In genomic region chr7:127587196-127587595, GRCm38 (mm10) we compare ENCODE assay signal across 9 mouse cellular contexts. TPM values are rescaled to one million over a fixed set of nuclear protein-coding genes. Genes with fewer than 3 reads are reported as not detected.
DNase-seq lines count a peak whose midpoint lies in the region; ATAC-seq lines count a peak whose summit lies in the region.
"Had no signal": no experiment of that assay in that cellular context is flagged by ENCODE, and none has a peak within 500 bp of the region (broad histone marks: within the 10 kb centered on the region; RNA-seq: fewer than 3 reads in every experiment).

No protein-coding gene starts in this region.

- peaks cover 31% of the 10 kb centered on the region for H3K36me3 ChIP-seq in lung, embryonic 16.5 days (ENCODE audit: control insufficient read depth, insufficient read depth, low read length)
- H3K36me3 ChIP-seq in forebrain, embryonic 13.5 days (ENCODE audit: poor library complexity, severe bottlenecking): peaks cover 63% of the 10 kb centered on the region
- H3K36me3 ChIP-seq in limb, embryonic 13.5 days: peaks cover 56% of the 10 kb centered on the region
- peaks cover 47% of the 10 kb centered on the region for H3K36me3 ChIP-seq in stomach, embryonic 14.5 days (ENCODE audit: control insufficient read depth, insufficient read depth, low read length)

- H3K9ac ChIP-seq in lung, embryonic 16.5 days (ENCODE audit: low read length): peak overlapping the region; percentile 61
- H3K9ac ChIP-seq in forebrain, embryonic 13.5 days: peak overlapping the region; percentile 68
- H3K9ac ChIP-seq in limb, embryonic 13.5 days: peak overlapping the region; percentile 70
- H3K9ac ChIP-seq in stomach, embryonic 14.5 days (replicated peaks; ENCODE audit: low read depth, low read length): no peak overlapping the region

- 45% methylated on average over 5 of the region's 5 CpGs for WGBS in lung, embryonic 16.5 days
- 76% methylated on average over 5 of the region's 5 CpGs for WGBS in forebrain, embryonic 13.5 days
- 67% methylated on average over 5 of the region's 5 CpGs for WGBS in limb, embryonic 13.5 days
- 61% methylated on average over 5 of the region's 5 CpGs for WGBS in stomach, embryonic 14.5 days

- DNase-seq in lung, postnatal 10 days: no peak
- DNase-seq in cerebellum, adult 11 months: no peak
- no peak for DNase-seq in urinary bladder, postnatal 4 days (ENCODE audit: low spot score in 2 of 2)
- DNase-seq: right cerebral cortex, postnatal 25 days had no signal

- peak overlapping the region; percentile 93 for H3K4me3 ChIP-seq in lung, embryonic 16.5 days (ENCODE audit: low read length)
- H3K4me3 ChIP-seq in forebrain, embryonic 13.5 days: peak overlapping the region; percentile 91
- H3K4me3 ChIP-seq in limb, embryonic 13.5 days: peak overlapping the region; percentile 90
- peak overlapping the region; percentile 82; the same call in 1 of the 2 replicates for H3K4me3 ChIP-seq in stomach, embryonic 14.5 days (ENCODE audit: low read depth, low read length)

- ATAC-seq in lung, embryonic 16.5 days (ENCODE audit: low read depth): no peak
- ATAC-seq in forebrain, embryonic 13.5 days: no peak
- ATAC-seq in limb, embryonic 13.5 days (ENCODE audit: low FRiP score, low read depth): no peak
- ATAC-seq in stomach, embryonic 14.5 days (ENCODE audit: insufficient number of reproducible peaks, insufficient read depth, low FRiP score, low read depth): no peak
- no peak for ATAC-seq in megakaryocyte-erythroid progenitor cell, adult 5-6 weeks (replicated peaks; ENCODE audit: low FRiP score, low TSS enrichment, poor library complexity, severe bottlenecking)

- peaks cover 16% of the 10 kb centered on the region for H3K4me1 ChIP-seq in lung, embryonic 16.5 days (replicated peaks; ENCODE audit: control insufficient read depth, insufficient read depth, low read length)
- peaks cover 21% of the 10 kb centered on the region for H3K4me1 ChIP-seq in forebrain, embryonic 13.5 days
- H3K4me1 ChIP-seq in limb, embryonic 13.5 days: peaks cover 18% of the 10 kb centered on the region
- peaks cover 11% of the 10 kb centered on the region; the same call in 1 of the 2 replicates for H3K4me1 ChIP-seq in stomach, embryonic 14.5 days (ENCODE audit: control insufficient read depth, insufficient read depth, low read length)

- H3K4me2 ChIP-seq in lung, embryonic 16.5 days (ENCODE audit: low read depth, low read length): peak overlapping the region; percentile 82
- peak overlapping the region; percentile 82 for H3K4me2 ChIP-seq in forebrain, embryonic 13.5 days
- peak overlapping the region; percentile 92 for H3K4me2 ChIP-seq in limb, embryonic 13.5 days (replicated peaks)
- H3K4me2 ChIP-seq in stomach, embryonic 14.5 days (replicated peaks; ENCODE audit: low read depth, low read length): peak overlapping the region; percentile 76

- no peaks in the 10 kb centered on the region for H3K9me3 ChIP-seq in lung, embryonic 16.5 days (ENCODE audit: control insufficient read depth, low read length)
- H3K9me3 ChIP-seq in forebrain, embryonic 13.5 days (replicated peaks): no peaks in the 10 kb centered on the region
- H3K9me3 ChIP-seq in limb, embryonic 13.5 days: no peaks in the 10 kb centered on the region
- H3K9me3 ChIP-seq in stomach, embryonic 14.5 days (ENCODE audit: control insufficient read depth, low read depth, low read length): no peaks in the 10 kb centered on the region

- no peaks in the 10 kb centered on the region for H3K27me3 ChIP-seq in lung, embryonic 16.5 days (ENCODE audit: control insufficient read depth, insufficient read depth, low read depth, low read length)
- H3K27me3 ChIP-seq in forebrain, embryonic 13.5 days: no peaks in the 10 kb centered on the region
- no peaks in the 10 kb centered on the region for H3K27me3 ChIP-seq in limb, embryonic 13.5 days
- no peaks in the 10 kb centered on the region for H3K27me3 ChIP-seq in stomach, embryonic 14.5 days (ENCODE audit: control insufficient read depth, insufficient read depth, low read length)

- H3K27ac ChIP-seq in lung, embryonic 16.5 days (ENCODE audit: low read length): peak overlapping the region; percentile 61
- no peak overlapping the region; the same call in 1 of the 2 replicates for H3K27ac ChIP-seq in forebrain, embryonic 13.5 days
- 0 out of 2 replicates have a peak overlapping the region, but pooled peaks have one; percentile 52 for H3K27ac ChIP-seq in limb, embryonic 13.5 days
- no peak overlapping the region for H3K27ac ChIP-seq in stomach, embryonic 14.5 days (ENCODE audit: low read length)

RNA-seq across cellular contexts. Expression of gene Ccdc189, which starts 1.2 kb away (rescaled TPM):
- polyA plus RNA-seq in lung, embryonic 16.5 days (2015; fragmentation: Nextera tagmentation; extraction: Ambion mirVana): 23.6 and 23.7 TPM in 2 replicates
- polyA plus RNA-seq in forebrain, embryonic 13.5 days (2015; fragmentation: Nextera tagmentation; extraction: Ambion mirVana): 13.8 and 15.6 TPM in 2 replicates
- polyA plus RNA-seq in limb, embryonic 13.5 days (2015; fragmentation: Nextera tagmentation; extraction: Ambion mirVana): 9.2 and 9.6 TPM in 2 replicates
- 7.8 and 8.2 TPM in 2 replicates for polyA plus RNA-seq in stomach, embryonic 14.5 days (2014; fragmentation: Nextera tagmentation; extraction: Ambion mirVana)
- total RNA-seq in megakaryocyte-erythroid progenitor cell, adult 5-6 weeks (2014; fragmentation: Nextera tagmentation): 6.1 TPM in 1 of 2 replicates, not detected in the other
- total RNA-seq in megakaryocyte-erythroid progenitor cell, adult 5-6 weeks (2017): 0.38 and 6.8 TPM in 2 replicates

RNA-seq across cellular contexts. Expression of gene Rnf40, which starts 1.4 kb away (rescaled TPM):
- polyA plus RNA-seq in lung, embryonic 16.5 days (2015; fragmentation: Nextera tagmentation; extraction: Ambion mirVana): 47.6 and 51.1 TPM in 2 replicates
- polyA plus RNA-seq in forebrain, embryonic 13.5 days (2015; fragmentation: Nextera tagmentation; extraction: Ambion mirVana): 43.1 and 51.9 TPM in 2 replicates
- polyA plus RNA-seq in limb, embryonic 13.5 days (2015; fragmentation: Nextera tagmentation; extraction: Ambion mirVana): 51.6 and 54.9 TPM in 2 replicates
- 37.0 and 39.9 TPM in 2 replicates for polyA plus RNA-seq in stomach, embryonic 14.5 days (2014; fragmentation: Nextera tagmentation; extraction: Ambion mirVana)
- 45.6 and 48.7 TPM in 2 replicates for total RNA-seq in megakaryocyte-erythroid progenitor cell, adult 5-6 weeks (2014; fragmentation: Nextera tagmentation)
- 35.1 and 37.9 TPM in 2 replicates for total RNA-seq in megakaryocyte-erythroid progenitor cell, adult 5-6 weeks (2017)

RNA-seq across cellular contexts. Expression of gene Phkg2, which starts 14.1 kb away (rescaled TPM):
- polyA plus RNA-seq in lung, embryonic 16.5 days (2015; fragmentation: Nextera tagmentation; extraction: Ambion mirVana): 36.9 and 40.0 TPM in 2 replicates
- 58.6 and 63.4 TPM in 2 replicates for polyA plus RNA-seq in forebrain, embryonic 13.5 days (2015; fragmentation: Nextera tagmentation; extraction: Ambion mirVana)
- polyA plus RNA-seq in limb, embryonic 13.5 days (2015; fragmentation: Nextera tagmentation; extraction: Ambion mirVana): 39.0 and 42.2 TPM in 2 replicates
- 46.4 and 47.4 TPM in 2 replicates for polyA plus RNA-seq in stomach, embryonic 14.5 days (2014; fragmentation: Nextera tagmentation; extraction: Ambion mirVana)
- 43.0 and 59.6 TPM in 2 replicates for total RNA-seq in megakaryocyte-erythroid progenitor cell, adult 5-6 weeks (2014; fragmentation: Nextera tagmentation)
- total RNA-seq in megakaryocyte-erythroid progenitor cell, adult 5-6 weeks (2017): 21.1 and 30.5 TPM in 2 replicates

RNA-seq across cellular contexts. Expression of gene Tmem265, which starts 26.0 kb away (rescaled TPM):
- polyA plus RNA-seq in lung, embryonic 16.5 days (2015; fragmentation: Nextera tagmentation; extraction: Ambion mirVana): 8.4 and 8.7 TPM in 2 replicates
- 5.0 and 5.7 TPM in 2 replicates for polyA plus RNA-seq in forebrain, embryonic 13.5 days (2015; fragmentation: Nextera tagmentation; extraction: Ambion mirVana)
- 6.4 and 8.8 TPM in 2 replicates for polyA plus RNA-seq in limb, embryonic 13.5 days (2015; fragmentation: Nextera tagmentation; extraction: Ambion mirVana)
- polyA plus RNA-seq in stomach, embryonic 14.5 days (2014; fragmentation: Nextera tagmentation; extraction: Ambion mirVana): 7.2 and 11.3 TPM in 2 replicates
- not detected in 2 replicates for total RNA-seq in megakaryocyte-erythroid progenitor cell, adult 5-6 weeks (2014; fragmentation: Nextera tagmentation)
- total RNA-seq in megakaryocyte-erythroid progenitor cell, adult 5-6 weeks (2017): 3.4 TPM in 1 of 2 replicates, not detected in the other

RNA-seq across cellular contexts. Expression of gene Zfp629, which starts 28.4 kb away (rescaled TPM):
- polyA plus RNA-seq in lung, embryonic 16.5 days (2015; fragmentation: Nextera tagmentation; extraction: Ambion mirVana): 12.5 and 12.6 TPM in 2 replicates
- 18.6 and 22.0 TPM in 2 replicates for polyA plus RNA-seq in forebrain, embryonic 13.5 days (2015; fragmentation: Nextera tagmentation; extraction: Ambion mirVana)
- 16.2 and 19.2 TPM in 2 replicates for polyA plus RNA-seq in limb, embryonic 13.5 days (2015; fragmentation: Nextera tagmentation; extraction: Ambion mirVana)
- polyA plus RNA-seq in stomach, embryonic 14.5 days (2014; fragmentation: Nextera tagmentation; extraction: Ambion mirVana): 16.0 and 17.2 TPM in 2 replicates
- total RNA-seq in megakaryocyte-erythroid progenitor cell, adult 5-6 weeks (2014; fragmentation: Nextera tagmentation): 7.2 and 7.8 TPM in 2 replicates
- 3.4 and 9.1 TPM in 2 replicates for total RNA-seq in megakaryocyte-erythroid progenitor cell, adult 5-6 weeks (2017)

Comparison
In these comparisons a context has a peak if more than half of its experiments do, and no peak if none do; other contexts are left out.
1. H3K27ac ChIP-seq: peak in lung, embryonic 16.5 days (single experiment) and limb, embryonic 13.5 days (single experiment); none in forebrain, embryonic 13.5 days (single experiment) and stomach, embryonic 14.5 days (single experiment).
2. Peak in every context shown above with its lines, with median percentiles within 50 percentile points of each other: H3K4me2 ChIP-seq and H3K4me3 ChIP-seq.